Mouse (Mus musculus) heart, embryonic 16.5 days (tissue): ENCODE data around the gene Mapre1. TPM values are rescaled to one million over a fixed set of nuclear protein-coding genes. Genes with fewer than 3 reads are reported as not detected.
A peak's percentile ranks its signal among the peaks of the same experiment; 100 is the strongest.
"Not testable (repeated sequence)": the region's sequence is repeated elsewhere in the genome, so short reads cannot be mapped to it uniquely, and the experiment has no call there.

Experiments
- ATAC-seq: fragments of 200-750 bp; cut with Nextera tagmentation; replicated peaks from 2 replicates; pipeline ENCODE4 v1.8.0; 2017; ENCODE audit warnings: moderate number of reproducible peaks; ENCODE audit not compliant: insufficient read depth, low FRiP score; ENCODE audit errors: extremely low read depth
- H3K27ac ChIP-seq: fragments of 300-500 bp; sonication (generic); 2 replicates; pipeline ENCODE4 v1.5.1; 2014; ENCODE audit warnings: mild to moderate bottlenecking, low read length, control low read depth, moderate library complexity
- H3K27me3 ChIP-seq: fragments of 300-500 bp; sonication (generic); 2 replicates; pipeline ENCODE4 v1.6.1; 2014; ENCODE audit warnings: low read length, mixed read lengths; ENCODE audit not compliant: control insufficient read depth, insufficient read depth
- H3K36me3 ChIP-seq: fragments of 300-500 bp; sonication (generic); 2 replicates; pipeline ENCODE4 v1.6.1; 2014; ENCODE audit not compliant: control insufficient read depth, insufficient read depth
- H3K4me1 ChIP-seq: fragments of 300-500 bp; sonication (generic); 2 replicates; pipeline ENCODE4 v1.6.1; 2014; ENCODE audit warnings: low read length, mixed read lengths; ENCODE audit not compliant: control insufficient read depth, insufficient read depth
- H3K4me2 ChIP-seq: fragments of 300-500 bp; sonication (generic); 2 replicates; pipeline ENCODE4 v1.6.1; 2014; ENCODE audit warnings: low read depth, mild to moderate bottlenecking, control low read depth, low read length
- H3K4me3 ChIP-seq: fragments of 300-500 bp; sonication (generic); 2 replicates; pipeline ENCODE4 v1.5.1; 2014; ENCODE audit warnings: mild to moderate bottlenecking, control low read depth, low read length
- H3K9ac ChIP-seq: fragments of 300-500 bp; sonication (generic); 2 replicates; pipeline ENCODE4 v1.6.1; 2014; ENCODE audit warnings: low read length, control low read depth
- H3K9me3 ChIP-seq: fragments of 300-500 bp; sonication (generic); replicated peaks from 2 replicates; pipeline ENCODE4 v1.6.1; 2016; ENCODE audit warnings: low read length; ENCODE audit not compliant: control insufficient read depth
- WGBS: fragments of 180-500 bp; shearing (Covaris S2); extraction: QIAGEN DNeasy Blood & Tissue Kit; methylation state at CpG from one replicate; pipeline ENCODE4 v1.1.7; 2014; 5-methylcytosine and 5-hydroxymethylcytosine counted together
- polyA plus RNA-seq: library from polyadenylated mRNA; unstranded; fragments of >200 nt; fragmentation: Nextera tagmentation; extraction: Ambion mirVana; gene quantifications from 2 replicates; pipeline ENCODE4 v1.2.1, GENCODE M21; 2015

Gene Mapre1
- polyA plus RNA-seq, 1 experiment from 2014 or later, result 246 TPM

DNA sequence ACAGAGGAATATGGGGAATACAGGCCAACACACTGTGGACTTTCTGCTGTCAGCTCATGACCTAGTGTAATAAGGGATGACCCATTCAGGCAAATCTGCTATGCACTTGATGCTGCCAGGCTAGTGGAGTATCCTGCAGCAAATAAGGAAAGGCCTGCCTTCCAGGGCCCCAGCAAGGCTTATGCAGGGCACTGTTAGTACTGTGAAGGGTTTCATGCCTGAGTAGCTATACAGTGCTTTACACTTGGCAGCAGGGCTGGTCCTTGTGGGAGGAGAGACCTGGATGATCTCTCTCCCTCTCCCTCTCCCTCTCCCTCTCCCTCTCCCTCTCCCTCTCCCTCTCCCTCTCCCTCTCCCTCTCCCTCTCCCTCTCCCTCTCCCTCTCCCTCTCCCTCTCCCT is 52.3 kb downstream of the Mapre1 start:
- Histone ChIP-seq H3K4me2 (no peak overlapping the region), H3K4me1 (no peaks in the 10 kb centered on the region), H3K4me3 (no peak overlapping the region), H3K36me3 (no peaks in the 10 kb centered on the region), H3K27me3 (no peaks in the 10 kb centered on the region), H3K9ac (no peak overlapping the region), H3K9me3 (no peaks in the 10 kb centered on the region), H3K27ac (no peak overlapping the region)
- ATAC-seq, result no peak

DNA sequence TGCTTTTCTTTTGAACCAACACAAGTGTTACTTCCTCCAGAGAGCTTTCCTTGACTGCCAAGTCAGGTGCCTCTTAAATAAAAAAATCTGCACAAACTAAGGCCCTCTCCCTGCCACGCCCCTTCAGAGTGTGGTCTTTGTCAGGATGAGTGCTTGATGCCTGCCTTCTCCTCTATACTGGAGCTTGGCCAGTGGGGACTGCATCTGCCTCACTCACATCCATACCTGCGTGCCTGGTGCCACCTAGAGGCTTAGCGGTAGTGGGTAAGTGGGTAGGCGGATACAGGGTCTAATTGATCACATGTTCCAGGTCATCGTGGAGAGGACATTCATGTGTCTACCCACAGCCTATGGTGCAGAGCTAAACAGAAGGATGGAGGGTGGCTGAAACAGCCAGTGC is 54.0 kb downstream of the Mapre1 start:
- H3K36me3 ChIP-seq, result no peaks in the 10 kb centered on the region
- H3K27me3 ChIP-seq, result no peaks in the 10 kb centered on the region
- WGBS, result 48% methylated on average over 5 of the region's 5 CpGs
- H3K4me3 ChIP-seq, result no peak overlapping the region
- H3K9me3 ChIP-seq, result no peaks in the 10 kb centered on the region
- H3K9ac ChIP-seq, result no peak overlapping the region
- ATAC-seq, result no peak; the same call in 1 of the 2 replicates
- no peaks in the 10 kb centered on the region for H3K4me1 ChIP-seq
- H3K4me2 ChIP-seq, result no peak overlapping the region
- no peak overlapping the region for H3K27ac ChIP-seq

DNA sequence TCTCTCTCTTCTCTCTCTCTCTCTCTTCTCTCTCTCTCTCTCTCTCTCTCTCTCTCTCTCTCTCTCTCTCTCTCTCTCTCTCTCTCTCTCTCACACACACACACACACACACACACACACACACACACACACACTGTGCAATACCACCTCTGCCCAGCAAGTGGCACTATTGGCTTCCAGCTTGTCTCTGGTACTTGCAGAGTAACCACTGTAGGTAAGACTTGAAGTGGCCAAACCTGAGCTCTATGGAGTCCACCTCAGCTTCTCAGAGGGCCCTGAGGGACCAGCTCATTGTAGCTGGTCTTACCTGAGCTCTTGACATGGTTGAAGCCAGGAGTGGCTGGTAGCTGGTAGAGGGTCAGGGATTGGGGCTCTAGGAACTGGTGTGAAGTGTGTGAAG is 66.4 kb downstream of the Mapre1 start:
- not testable (repeated sequence) for H3K4me2 ChIP-seq, H3K27ac ChIP-seq, H3K9ac ChIP-seq, H3K4me1 ChIP-seq, H3K4me3 ChIP-seq, H3K27me3 ChIP-seq, H3K36me3 ChIP-seq, H3K9me3 ChIP-seq, ATAC-seq

DNA sequence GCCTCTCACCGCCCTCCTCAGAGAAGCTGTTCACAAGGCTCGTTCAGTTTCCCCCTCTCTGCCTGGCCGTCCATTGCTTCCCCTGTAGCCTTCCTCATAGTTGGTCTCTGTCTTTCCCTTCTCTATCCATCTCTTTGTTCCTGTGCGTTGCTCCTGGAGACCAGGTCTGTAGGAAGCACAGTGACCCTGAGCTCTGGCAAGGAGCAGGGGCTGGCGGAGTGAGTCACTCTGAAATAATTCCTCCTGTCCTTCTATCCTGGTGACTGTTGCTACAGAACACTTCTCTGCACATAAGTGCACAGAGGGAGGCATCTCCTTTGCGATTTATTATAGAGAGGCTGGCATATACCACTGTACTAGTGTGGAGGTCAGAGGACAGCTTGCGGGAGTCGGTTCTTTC is 67.1 kb downstream of the Mapre1 start:
- H3K9me3 ChIP-seq, result no peaks in the 10 kb centered on the region
- no peak overlapping the region for H3K4me3 ChIP-seq
- no peak overlapping the region for H3K4me2 ChIP-seq
- WGBS, result 81% methylated on average over 8 of the region's 8 CpGs
- no peak for ATAC-seq
- no peak overlapping the region for H3K27ac ChIP-seq
- H3K36me3 ChIP-seq, result no peaks in the 10 kb centered on the region
- H3K9ac ChIP-seq, result no peak overlapping the region
- H3K4me1 ChIP-seq, result peaks cover 8% of the 10 kb centered on the region
- no peaks in the 10 kb centered on the region for H3K27me3 ChIP-seq

DNA sequence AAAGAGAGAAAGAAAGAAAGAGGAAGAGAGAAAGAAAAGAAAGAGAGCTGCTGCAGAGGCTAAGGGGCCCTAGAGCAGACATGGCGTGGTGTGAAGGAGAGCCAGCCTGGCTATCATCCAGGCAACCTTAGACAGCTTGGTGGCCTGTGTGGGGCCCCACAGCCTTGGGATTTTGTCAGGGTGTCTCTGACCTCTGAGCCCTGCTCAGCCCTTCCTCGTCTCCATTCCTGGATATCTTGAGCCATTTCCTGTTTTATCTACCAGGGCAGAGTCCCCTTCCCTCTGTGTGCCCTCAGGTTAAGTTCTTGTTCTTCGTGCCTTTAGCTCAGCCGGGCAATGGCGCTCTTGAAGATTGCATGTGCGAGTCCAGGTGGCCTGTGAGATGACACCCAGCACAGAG is 67.8 kb downstream of the Mapre1 start:
- no peak overlapping the region for H3K9ac ChIP-seq
- H3K4me3 ChIP-seq, result no peak overlapping the region
- H3K36me3 ChIP-seq, result no peaks in the 10 kb centered on the region
- ATAC-seq, result no peak
- peaks cover 8% of the 10 kb centered on the region for H3K4me1 ChIP-seq
- H3K27ac ChIP-seq, result no peak overlapping the region
- 69% methylated on average over 6 of the region's 6 CpGs for WGBS
- H3K27me3 ChIP-seq, result no peaks in the 10 kb centered on the region
- no peak overlapping the region for H3K4me2 ChIP-seq
- no peaks in the 10 kb centered on the region for H3K9me3 ChIP-seq

DNA sequence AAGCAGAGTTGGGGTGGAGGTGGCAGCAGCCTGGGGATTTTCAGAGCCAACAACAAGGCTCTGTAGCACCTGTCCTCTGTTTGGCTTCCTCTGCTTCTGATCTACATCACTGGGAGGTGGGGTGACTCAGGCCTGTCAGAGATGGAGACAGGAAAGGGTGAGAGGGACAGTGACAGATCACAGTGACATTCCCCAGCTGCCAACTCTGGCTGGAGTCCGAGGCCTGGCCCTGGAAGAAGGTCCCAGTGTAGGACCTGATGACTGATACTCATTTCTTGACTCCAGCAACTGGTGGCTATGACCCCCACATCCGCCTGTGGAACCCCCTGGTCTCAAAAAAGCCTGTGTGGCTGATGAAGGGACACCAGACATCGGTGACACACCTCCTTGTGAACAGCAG is 68.8 kb downstream of the Mapre1 start:
- Histone ChIP-seq H3K4me1 (peaks cover 8% of the 10 kb centered on the region), H3K27me3 (no peaks in the 10 kb centered on the region), H3K4me2 (no peak overlapping the region), H3K36me3 (no peaks in the 10 kb centered on the region), H3K9ac (no peak overlapping the region), H3K4me3 (no peak overlapping the region), H3K9me3 (no peaks in the 10 kb centered on the region), H3K27ac (no peak overlapping the region)
- 28% methylated on average over 3 of the region's 3 CpGs for WGBS
- 0 out of 2 replicates have a peak, but pooled peaks have one; percentile 39 for ATAC-seq

DNA sequence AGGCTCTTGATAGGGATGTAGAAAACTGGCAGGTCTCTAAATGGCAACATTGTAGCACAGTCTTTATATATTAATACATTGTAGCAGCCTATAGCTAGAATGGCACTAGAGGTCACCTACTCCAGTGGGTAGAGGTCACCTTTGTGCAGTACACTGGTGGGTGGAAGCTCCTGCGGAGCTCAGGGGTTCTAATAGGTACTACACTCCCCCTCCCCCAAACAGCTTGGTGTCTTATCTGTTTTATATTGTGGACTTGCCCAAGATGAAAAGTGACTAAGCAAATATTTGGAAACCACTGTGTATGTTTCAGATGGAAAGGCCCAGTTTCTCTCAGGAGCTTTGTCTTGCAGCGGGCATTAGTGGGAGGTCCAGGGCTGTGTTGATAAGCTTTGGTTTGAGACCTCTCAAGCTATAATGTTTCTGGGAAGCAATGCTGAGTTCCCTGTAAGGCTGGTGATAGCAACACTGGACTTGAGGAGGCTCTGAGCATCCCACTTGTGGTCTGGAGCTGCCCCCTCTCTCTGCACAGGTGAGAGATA is 81.0 kb downstream of the Mapre1 start:
- no peak overlapping the region for H3K4me3 ChIP-seq
- no peak overlapping the region for H3K9ac ChIP-seq
- H3K4me2 ChIP-seq, result no peak overlapping the region
- no peaks in the 10 kb centered on the region for H3K36me3 ChIP-seq
- no peak for ATAC-seq
- H3K9me3 ChIP-seq, result no peaks in the 10 kb centered on the region
- 72% methylated on average over 2 of the region's 2 CpGs for WGBS
- H3K4me1 ChIP-seq, result no peaks in the 10 kb centered on the region
- no peak overlapping the region for H3K27ac ChIP-seq
- H3K27me3 ChIP-seq, result no peaks in the 10 kb centered on the region

Other genes starting within 250 kb of the Mapre1 start
- gene 4930404H24Rik, start 248.5 kb upstream of the Mapre1 start, polyA plus RNA-seq, result not detected in 2 replicates
- 7.0 and 8.5 TPM in 2 replicates for gene Nol4l, start 211.3 kb upstream of the Mapre1 start, polyA plus RNA-seq
- gene Commd7, start 108.5 kb upstream of the Mapre1 start, polyA plus RNA-seq, result 57.3 and 58.5 TPM in 2 replicates
- gene Dnmt3b, start 91.8 kb upstream of the Mapre1 start, polyA plus RNA-seq, result 7.5 and 8.1 TPM in 2 replicates
- not detected in 2 replicates for gene Dnmt3c, start 44.6 kb upstream of the Mapre1 start, polyA plus RNA-seq
- gene Efcab8, start 38.7 kb downstream of the Mapre1 start, polyA plus RNA-seq, result 0.14 TPM in 1 of 2 replicates, not detected in the other
- not detected in 2 replicates for gene Sun5, start 129.8 kb downstream of the Mapre1 start, polyA plus RNA-seq
- gene Bpifb2, start 133.8 kb downstream of the Mapre1 start, polyA plus RNA-seq, result not detected in 2 replicates
- not detected in 2 replicates for gene Bpifb6, start 159.1 kb downstream of the Mapre1 start, polyA plus RNA-seq
- gene Bpifb3, start 177.0 kb downstream of the Mapre1 start, polyA plus RNA-seq, result not detected in 2 replicates
- gene Bpifb4, start 196.9 kb downstream of the Mapre1 start, polyA plus RNA-seq, result not detected in 2 replicates
- gene Bpifa6, start 233.7 kb downstream of the Mapre1 start, polyA plus RNA-seq, result not detected in 2 replicates